Mouse (Mus musculus): ENCODE results near the gene Abcc3.

Abcc3 gene

GRCm38 (mm10) chr11:94355521-94356217 lies 37.1 kb downstream of the Abcc3 start:
- DNase-seq (ENCODE audit: low spot score in 2 of 2) = no peak

- DNase-seq (ENCODE audit: low spot score in 2 of 2) = peak in 1 of 2 experiments; percentile 42
These were observed 41.7 kb downstream of the Abcc3 start for GRCm38 (mm10) chr11:94351094-94351493.

GRCm38 (mm10) chr11:94350337-94350736 lies 42.5 kb downstream of the Abcc3 start:
- DNase-seq (ENCODE audit: low spot score in 2 of 2) = no peak

GRCm38 (mm10) chr11:94349839-94350238 lies 43.0 kb downstream of the Abcc3 start:
- no peak for DNase-seq (ENCODE audit: low spot score in 2 of 2)

- DNase-seq (ENCODE audit: low spot score in 2 of 2) = no peak
These were observed 45.7 kb downstream of the Abcc3 start for GRCm38 (mm10) chr11:94347063-94347575.

- DNase-seq (ENCODE audit: low spot score in 2 of 2) = no peak
These were observed 46.2 kb downstream of the Abcc3 start for GRCm38 (mm10) chr11:94346611-94347010.

- no peak for DNase-seq (ENCODE audit: low spot score in 2 of 2)
These were observed 46.9 kb downstream of the Abcc3 start for GRCm38 (mm10) chr11:94345926-94346325.

- DNase-seq (ENCODE audit: low spot score in 2 of 2) = no peak
These were observed 48.3 kb downstream of the Abcc3 start for GRCm38 (mm10) chr11:94344470-94344869.

- DNase-seq (ENCODE audit: low spot score in 2 of 2) = no peak
These were observed 48.8 kb downstream of the Abcc3 start for GRCm38 (mm10) chr11:94343955-94344358.

- DNase-seq (ENCODE audit: low spot score in 2 of 2) = no peak
These were observed 50.5 kb downstream of the Abcc3 start for GRCm38 (mm10) chr11:94342114-94342905.

- no peak for DNase-seq (ENCODE audit: low spot score in 2 of 2)
These were observed 51.6 kb downstream of the Abcc3 start for GRCm38 (mm10) chr11:94340948-94341933.

- peak in 1 of 2 experiments; percentile 56 for DNase-seq (ENCODE audit: low spot score in 2 of 2)
These were observed 52.8 kb downstream of the Abcc3 start for GRCm38 (mm10) chr11:94339732-94340585.

- no peak for DNase-seq (ENCODE audit: low spot score in 2 of 2)
These were observed 54.5 kb downstream of the Abcc3 start for GRCm38 (mm10) chr11:94338347-94338746.

- no peak for DNase-seq (ENCODE audit: low spot score in 2 of 2)
These were observed 56.2 kb downstream of the Abcc3 start for GRCm38 (mm10) chr11:94336551-94336950.

- peak; percentile 54 to 75 for DNase-seq (ENCODE audit: low spot score in 2 of 2)
These were observed 58.3 kb downstream of the Abcc3 start for GRCm38 (mm10) chr11:94334386-94334968.

- no peak for DNase-seq (ENCODE audit: low spot score in 2 of 2)
These were observed 60.1 kb downstream of the Abcc3 start for GRCm38 (mm10) chr11:94332726-94333125.

- DNase-seq (ENCODE audit: low spot score in 2 of 2) = no peak
These were observed 62.6 kb downstream of the Abcc3 start for GRCm38 (mm10) chr11:94330211-94330610.

GRCm38 (mm10) chr11:94329270-94329891 lies 63.4 kb downstream of the Abcc3 start:
- DNase-seq (ENCODE audit: low spot score in 2 of 2) = peak in 1 of 2 experiments; percentile 53

GRCm38 (mm10) chr11:94328644-94329025 lies 64.2 kb downstream of the Abcc3 start:
- DNase-seq (ENCODE audit: low spot score in 2 of 2) = no peak

All from spleen, postnatal 10 days (tissue).